Mouse (Mus musculus): ENCODE results near the gene Sult2a3. TPM values are rescaled to one million over a fixed set of nuclear protein-coding genes. Genes with fewer than 3 reads are reported as not detected.

Sult2a3 gene
- polyA plus RNA-seq (2021; fragmentation: Nextera tagmentation) = not detected in 2 replicates
- long read RNA-seq, experiment 1 = 0 reads
- long read RNA-seq, experiment 2 = 0 reads

GRCm38 (mm10) chr7:14122944-14123343, at the start of gene Sult2a3:
Sult2a3 (minus strand) TSS chr7:14123044.

Other genes with a start within 250 kb of the Sult2a3 start
- gene Sult2a4, start 133.4 kb downstream of the Sult2a3 start, polyA plus RNA-seq (2021; fragmentation: Nextera tagmentation) = not detected in 2 replicates
- not detected in 2 replicates for gene Sult2a6, start 131.8 kb upstream of the Sult2a3 start, polyA plus RNA-seq (2021; fragmentation: Nextera tagmentation)
- gene Obox8, start 210.5 kb upstream of the Sult2a3 start, polyA plus RNA-seq (2021; fragmentation: Nextera tagmentation) = not detected in 2 replicates

Measured in layer of hippocampus, adult 6 months (tissue).